Mouse (Mus musculus) midbrain, embryonic 10.5 days (tissue): ENCODE results near the gene Fnip1. TPM values are rescaled to one million over a fixed set of nuclear protein-coding genes. Genes with fewer than 3 reads are reported as not detected.

Source experiments
- DNase-seq: peaks from one replicate; pipeline ENCODE4 v3.0.0-alpha.2; 2017; ENCODE audit warnings: low spot score
- H3K27ac ChIP-seq: fragments of 300-500 bp; sonication (generic); replicated peaks from 2 replicates; pipeline ENCODE4 v1.5.1; 2016; ENCODE audit warnings: mild to moderate bottlenecking
- H3K27me3 ChIP-seq: fragments of 300-500 bp; sonication (generic); 2 replicates; pipeline ENCODE4 v1.6.1; 2016; ENCODE audit warnings: low read depth, mild to moderate bottlenecking; ENCODE audit not compliant: poor library complexity, severe bottlenecking
- H3K36me3 ChIP-seq: fragments of 300-500 bp; sonication (generic); 2 replicates; pipeline ENCODE4 v1.6.1; 2016; ENCODE audit warnings: mild to moderate bottlenecking, moderate library complexity
- H3K4me1 ChIP-seq: fragments of 300-500 bp; sonication (generic); 2 replicates; pipeline ENCODE4 v1.6.1; 2016
- H3K4me3 ChIP-seq: fragments of 300-500 bp; sonication (generic); 2 replicates; pipeline ENCODE4 v1.5.1; 2016; ENCODE audit warnings: mild to moderate bottlenecking, moderate library complexity
- H3K9me3 ChIP-seq: fragments of 300-500 bp; sonication (generic); replicated peaks from 2 replicates; pipeline ENCODE4 v1.6.1; 2016; ENCODE audit warnings: mild to moderate bottlenecking
- WGBS: fragments of 180-500 bp; shearing (Covaris S2); methylation state at CpG from one replicate; pipeline ENCODE4 v1.1.7; 2016; 5-methylcytosine and 5-hydroxymethylcytosine counted together
- polyA plus RNA-seq: library from polyadenylated mRNA; unstranded; fragments of >200 nt; fragmentation: Nextera tagmentation; extraction: Ambion mirVana; gene quantifications from 2 replicates; pipeline ENCODE4 v1.2.1, GENCODE M21; 2016

The Fnip1 gene
- polyA plus RNA-seq, 1 experiment from 2014 or later, result 8.7 TPM

DNA sequence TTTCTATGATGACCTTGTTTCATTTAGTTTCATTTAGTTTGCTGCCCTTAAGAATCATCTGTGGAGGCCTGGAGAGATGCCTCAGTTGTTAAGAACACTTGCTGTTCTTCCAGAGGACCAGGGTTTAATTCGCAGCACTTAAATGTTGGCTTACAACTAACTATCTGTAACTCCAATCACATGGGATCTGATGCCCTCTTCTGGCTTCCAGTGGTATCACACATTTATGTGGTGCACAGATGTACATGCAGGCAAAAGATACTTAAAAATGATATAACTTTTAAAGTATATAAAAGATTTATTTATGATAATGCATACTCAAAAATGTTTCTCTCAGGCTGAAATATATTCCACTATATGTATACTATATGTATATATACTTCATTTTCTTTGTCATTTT, 40.4 kb downstream of the Fnip1 start:
- Histone ChIP-seq H3K9me3 (0 out of 2 replicates have a peak, but pooled peaks cover 2% of the 10 kb centered on the region), H3K4me1 (no peaks in the 10 kb centered on the region), H3K4me3 (no peak overlapping the region), H3K36me3 (peaks cover 23% of the 10 kb centered on the region), H3K27me3 (no peaks in the 10 kb centered on the region), H3K27ac (no peak overlapping the region)
- no peak for DNase-seq
- WGBS, result 88% methylated on average over 1 of the region's 1 CpGs

DNA sequence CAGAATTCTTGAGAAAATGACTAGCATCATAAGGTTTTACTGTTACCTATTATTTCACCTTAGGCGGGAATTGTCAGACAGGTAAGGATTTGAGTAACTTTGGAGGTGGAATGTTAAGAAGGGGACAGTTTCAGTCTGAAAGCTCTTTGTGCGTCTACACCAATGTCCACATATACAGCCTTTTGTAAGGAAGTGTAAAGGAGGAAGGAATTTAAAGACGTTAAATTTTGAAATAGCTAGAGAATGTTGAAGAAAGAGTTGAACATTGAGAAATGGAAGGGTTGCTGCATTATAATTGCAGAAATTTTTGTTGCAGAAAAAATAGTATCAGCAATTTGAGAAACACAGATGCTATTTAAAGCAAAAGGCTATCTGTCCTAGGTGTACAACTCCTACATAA, 48.0 kb downstream of the Fnip1 start:
- H3K4me3 ChIP-seq, result no peak overlapping the region
- H3K36me3 ChIP-seq, result peaks cover 7% of the 10 kb centered on the region
- no peaks in the 10 kb centered on the region for H3K27me3 ChIP-seq
- no peaks in the 10 kb centered on the region for H3K4me1 ChIP-seq
- no peak for DNase-seq
- 86% methylated on average over 3 of the region's 3 CpGs for WGBS
- no peak overlapping the region for H3K27ac ChIP-seq
- no peaks in the 10 kb centered on the region for H3K9me3 ChIP-seq

DNA sequence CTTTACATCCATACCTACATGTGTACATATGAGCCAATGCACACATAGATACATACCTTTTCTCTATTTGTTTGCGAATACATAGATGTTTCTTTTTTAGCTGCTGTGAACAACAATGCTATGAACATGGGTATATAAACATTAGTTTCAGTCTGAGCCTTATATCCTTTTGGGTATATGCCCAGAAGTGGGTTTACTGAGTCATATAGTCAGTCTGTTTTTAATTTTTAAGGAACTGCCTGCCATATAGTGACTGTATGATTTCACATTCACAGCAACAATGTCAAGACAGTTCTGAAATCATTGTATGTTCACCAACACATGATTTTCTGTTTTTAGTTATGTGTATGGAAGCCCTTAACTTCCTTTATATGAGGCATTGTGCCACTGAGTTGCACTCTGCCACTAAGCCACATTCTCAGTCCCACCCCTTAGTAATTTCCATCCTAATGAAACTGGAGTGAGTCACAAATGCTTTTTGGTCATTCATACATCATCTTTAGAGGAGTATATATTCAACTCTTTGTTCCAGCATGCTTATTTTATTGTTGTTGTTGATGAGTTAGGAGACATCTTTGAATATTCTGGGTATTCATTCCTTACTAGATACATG, 54.1 kb downstream of the Fnip1 start:
- no peak overlapping the region for H3K4me3 ChIP-seq
- H3K36me3 ChIP-seq, result peaks cover 15% of the 10 kb centered on the region; the same call in 1 of the 2 replicates
- H3K27me3 ChIP-seq, result no peaks in the 10 kb centered on the region
- H3K27ac ChIP-seq, result no peak overlapping the region
- no peak for DNase-seq
- WGBS, result 94% methylated on average over 1 of the region's 1 CpGs
- no peaks in the 10 kb centered on the region for H3K4me1 ChIP-seq
- no peaks in the 10 kb centered on the region for H3K9me3 ChIP-seq

- WGBS, result 94% methylated on average over 4 of the region's 4 CpGs
- Histone ChIP-seq H3K36me3 (peaks cover 15% of the 10 kb centered on the region; the same call in 1 of the 2 replicates), H3K4me1 (no peaks in the 10 kb centered on the region), H3K9me3 (no peaks in the 10 kb centered on the region), H3K27me3 (no peaks in the 10 kb centered on the region), H3K4me3 (no peak overlapping the region), H3K27ac (no peak overlapping the region)
- no peak for DNase-seq
These were observed 54.6 kb downstream of the Fnip1 start for GRCm38 (mm10) chr11:54492559-54492958.

DNA sequence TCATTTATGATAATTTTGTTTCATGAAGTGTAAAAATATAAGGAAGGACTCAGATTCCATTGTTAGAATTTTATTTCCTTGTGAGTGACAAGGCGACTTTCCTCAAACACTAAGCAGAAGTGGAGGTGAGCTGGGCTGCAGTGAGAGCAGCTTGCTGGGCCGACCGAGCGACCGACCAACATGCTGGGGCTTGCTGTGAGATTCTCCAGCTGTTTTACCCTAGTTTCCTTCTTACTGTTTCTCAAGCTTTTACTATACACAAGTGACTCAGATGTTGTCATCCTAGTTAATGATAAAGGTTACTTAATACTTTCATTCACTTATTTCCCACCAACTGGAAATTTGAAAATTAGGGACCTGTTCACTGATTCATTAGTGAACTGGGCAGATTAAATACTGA, 61.8 kb downstream of the Fnip1 start:
- Histone ChIP-seq H3K27ac (no peak overlapping the region), H3K36me3 (peaks cover 45% of the 10 kb centered on the region), H3K27me3 (no peaks in the 10 kb centered on the region), H3K4me1 (no peaks in the 10 kb centered on the region), H3K4me3 (no peak overlapping the region), H3K9me3 (no peaks in the 10 kb centered on the region)
- 88% methylated on average over 5 of the region's 5 CpGs for WGBS
- no peak for DNase-seq

GRCm38 (mm10) chr11:54502546-54503245, 64.7 kb downstream of the Fnip1 start:
- Histone ChIP-seq H3K4me3 (no peak overlapping the region), H3K36me3 (peaks cover 52% of the 10 kb centered on the region), H3K4me1 (no peaks in the 10 kb centered on the region), H3K9me3 (no peaks in the 10 kb centered on the region), H3K27ac (no peak overlapping the region), H3K27me3 (no peaks in the 10 kb centered on the region)
- no peak for DNase-seq
- WGBS, result 91% methylated on average over 4 of the region's 4 CpGs

- no peak overlapping the region for H3K27ac ChIP-seq
- no peaks in the 10 kb centered on the region for H3K27me3 ChIP-seq
- no peak for DNase-seq
- H3K9me3 ChIP-seq, result no peaks in the 10 kb centered on the region
- no peaks in the 10 kb centered on the region for H3K4me1 ChIP-seq
- peaks cover 23% of the 10 kb centered on the region for H3K36me3 ChIP-seq
- no peak overlapping the region for H3K4me3 ChIP-seq
These were observed 75.6 kb downstream of the Fnip1 start for GRCm38 (mm10) chr11:54513584-54513983.

- Histone ChIP-seq H3K27me3 (no peaks in the 10 kb centered on the region), H3K4me3 (peak overlapping the region; percentile 91), H3K4me1 (peaks cover 25% of the 10 kb centered on the region), H3K36me3 (no peaks in the 10 kb centered on the region), H3K9me3 (no peaks in the 10 kb centered on the region), H3K27ac (peak overlapping the region; percentile 91)
- no peak for DNase-seq
- WGBS, result 3% methylated on average over 18 of the region's 18 CpGs
These were observed 84.0 kb downstream of the Fnip1 start for GRCm38 (mm10) chr11:54521927-54522528.

GRCm38 (mm10) chr11:54522529-54523430, 84.8 kb downstream of the Fnip1 start, which contains the start of gene Rapgef6:
Gene Rapgef6 (plus strand): TSS chr11:54522847.
- DNase-seq, result peak; percentile 99
- under 1% methylated on average over 73 of the region's 73 CpGs for WGBS
- Histone ChIP-seq H3K4me3 (peak within 1 kb of the TSS; percentile 91), H3K27me3 (no peaks in the 10 kb centered on the region), H3K9me3 (no peaks in the 10 kb centered on the region), H3K36me3 (no peaks in the 10 kb centered on the region), H3K4me1 (peaks cover 25% of the 10 kb centered on the region), H3K27ac (peak within 1 kb of the TSS; percentile 91)

DNA sequence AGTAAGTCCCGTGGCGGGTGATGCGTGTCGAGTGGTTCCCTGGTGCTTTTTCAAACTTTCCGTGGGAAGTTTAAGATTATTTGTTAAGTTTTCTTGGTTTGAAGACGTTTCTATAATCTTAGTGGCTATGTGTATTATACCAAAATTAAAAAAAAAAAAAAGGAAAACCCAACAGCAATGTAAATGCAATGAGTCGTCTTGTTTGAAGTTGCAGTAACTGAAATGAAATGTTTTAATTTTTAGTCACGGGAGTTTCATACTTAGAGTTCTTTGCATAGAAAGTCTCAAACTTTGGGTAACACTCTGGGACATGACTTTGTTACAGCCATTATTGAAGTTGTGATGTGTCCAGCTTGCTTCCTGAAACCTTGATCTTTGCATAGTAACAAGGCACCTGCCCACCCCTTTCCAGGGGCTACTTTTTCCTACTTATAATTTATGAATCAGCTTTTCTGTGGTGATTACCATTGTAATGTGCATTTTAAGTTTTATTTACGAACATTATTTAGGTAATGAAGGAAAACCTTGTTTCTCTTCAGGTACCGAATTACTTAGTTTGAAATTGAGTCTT, 85.5 kb downstream of the Fnip1 start:
- Histone ChIP-seq H3K4me1 (peaks cover 25% of the 10 kb centered on the region), H3K9me3 (no peaks in the 10 kb centered on the region), H3K27me3 (no peaks in the 10 kb centered on the region), H3K27ac (peak overlapping the region; percentile 91), H3K36me3 (no peaks in the 10 kb centered on the region), H3K4me3 (peak overlapping the region; percentile 91)
- DNase-seq, result no peak
- 17% methylated on average over 10 of the region's 10 CpGs for WGBS

- H3K27ac ChIP-seq, result no peak overlapping the region
- H3K27me3 ChIP-seq, result no peaks in the 10 kb centered on the region
- WGBS, result 89% methylated on average over 2 of the region's 2 CpGs
- peaks cover 16% of the 10 kb centered on the region for H3K4me1 ChIP-seq
- no peak for DNase-seq
- no peak overlapping the region for H3K4me3 ChIP-seq
- no peaks in the 10 kb centered on the region for H3K9me3 ChIP-seq
- no peaks in the 10 kb centered on the region for H3K36me3 ChIP-seq
These were observed 90.0 kb downstream of the Fnip1 start for GRCm38 (mm10) chr11:54528002-54528401.

GRCm38 (mm10) chr11:54530391-54530790, 92.4 kb downstream of the Fnip1 start:
- no peak overlapping the region for H3K27ac ChIP-seq
- WGBS, result 87% methylated on average over 1 of the region's 1 CpGs
- no peaks in the 10 kb centered on the region for H3K36me3 ChIP-seq
- DNase-seq, result no peak
- no peaks in the 10 kb centered on the region for H3K27me3 ChIP-seq
- H3K4me1 ChIP-seq, result no peaks in the 10 kb centered on the region
- no peaks in the 10 kb centered on the region for H3K9me3 ChIP-seq
- no peak overlapping the region for H3K4me3 ChIP-seq
